In the genomic region with DNA sequence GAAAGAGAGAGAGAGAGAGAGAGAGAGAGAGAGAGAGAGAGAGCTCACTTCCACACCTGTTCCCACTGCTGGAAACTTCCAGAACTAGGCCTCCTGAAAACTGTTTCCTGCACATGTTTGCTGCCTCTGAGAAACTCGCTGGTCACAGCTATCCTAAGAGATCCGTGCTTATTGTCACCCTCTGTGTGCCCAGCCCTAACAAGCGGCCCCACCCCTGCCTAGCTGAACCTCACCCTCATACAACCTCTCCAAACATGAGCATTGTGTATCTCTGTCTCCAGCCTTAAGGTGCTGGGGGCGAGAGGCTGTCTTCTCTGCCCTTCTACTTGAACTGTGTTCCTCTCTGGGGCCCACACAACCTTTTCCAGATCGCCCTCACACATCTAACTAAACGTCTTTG, we compare ENCODE assay signal across 22 mouse cellular contexts.
DNase-seq lines count a peak whose midpoint lies in the region; ATAC-seq and TF ChIP-seq lines count a peak whose summit lies in the region.
"Had no signal": no experiment of that assay in that cellular context is flagged by ENCODE, and none has a peak within 500 bp of the region (broad histone marks: within the 10 kb centered on the region; RNA-seq: fewer than 3 reads in every experiment).

No protein-coding gene starts in this region.

- peak; percentile 46 for ATAC-seq in intestine, embryonic 15.5 days
- ATAC-seq in intestine, postnatal 0 days = no peak
- peak; percentile 61; the same call in 1 of the 2 replicates for ATAC-seq in intestine, embryonic 16.5 days
- ATAC-seq: forebrain, embryonic 14.5 days; forebrain, embryonic 16.5 days had no signal

- no peaks in the 10 kb centered on the region for H3K9me3 ChIP-seq in intestine, embryonic 15.5 days
- no peaks in the 10 kb centered on the region for H3K9me3 ChIP-seq in intestine, postnatal 0 days (ENCODE audit: control insufficient read depth)
- H3K9me3 ChIP-seq in intestine, embryonic 16.5 days (ENCODE audit: control insufficient read depth, low read length) = no peaks in the 10 kb centered on the region
- H3K9me3 ChIP-seq: embryonic facial prominence, embryonic 13.5 days; embryonic facial prominence, embryonic 15.5 days; forebrain, embryonic 10.5 days; forebrain, embryonic 12.5 days had no signal

- WGBS in intestine, embryonic 15.5 days = 57% methylated on average over 6 of the region's 6 CpGs
- 50% methylated on average over 6 of the region's 6 CpGs for WGBS in intestine, postnatal 0 days
- 55% methylated on average over 6 of the region's 6 CpGs for WGBS in intestine, embryonic 16.5 days

- no peaks in the 10 kb centered on the region for H3K4me1 ChIP-seq in intestine, embryonic 15.5 days (replicated peaks)
- H3K4me1 ChIP-seq in intestine, postnatal 0 days (replicated peaks; ENCODE audit: control insufficient read depth, insufficient read depth, low read length) = no peaks in the 10 kb centered on the region
- H3K4me1 ChIP-seq in cortical plate, adult 2 months (ENCODE audit: control insufficient read depth, insufficient read depth, low read length) = peaks cover 2% of the 10 kb centered on the region; the same call in 1 of the 2 replicates
- H3K4me1 ChIP-seq in intestine, embryonic 16.5 days (ENCODE audit: control insufficient read depth, insufficient read depth, low read length) = no peaks in the 10 kb centered on the region
- H3K4me1 ChIP-seq: embryonic facial prominence, embryonic 13.5 days had no signal

- H3K27ac ChIP-seq in intestine, embryonic 15.5 days = no peak overlapping the region
- H3K27ac ChIP-seq in intestine, postnatal 0 days (ENCODE audit: low read depth, low read length) = no peak overlapping the region
- 0 out of 2 replicates have a peak overlapping the region, but pooled peaks have one; percentile 7 for H3K27ac ChIP-seq in cortical plate, adult 2 months (ENCODE audit: insufficient read depth, low read length)
- H3K27ac ChIP-seq in intestine, embryonic 16.5 days (ENCODE audit: low read length) = no peak overlapping the region
- H3K27ac ChIP-seq: embryonic facial prominence, embryonic 13.5 days; embryonic facial prominence, embryonic 15.5 days; forebrain, embryonic 12.5 days had no signal

- TF ChIP-seq CTCF in intestine, postnatal 0 days (IDR thresholded peaks at IDR 0.05; ENCODE audit: low read depth) = no peak
- no peak for TF ChIP-seq CTCF in cortical plate, adult 2 months (IDR thresholded peaks at IDR 0.05; ENCODE audit: extremely low read depth, insufficient read depth, low read length)

- DNase-seq in heart, adult 11 months = peak; percentile 83
- no peak for DNase-seq in heart, adult 8-10 months (ENCODE audit: low spot score)
- DNase-seq in right cerebral cortex, adult 2 months (ENCODE audit: low spot score in 2 of 2) = no peak
- DNase-seq: adrenal gland, adult 8-10 months; adrenal gland, postnatal 14 days; adrenal gland, postnatal 36 days; cerebellum, adult 11-12 months; cerebellum, adult 8-10 months; cerebellum, adult 9-11 months; cerebellum, postnatal 14 days; embryo, embryonic 11 days had no signal

- no peak for TF ChIP-seq POLR2A in cortical plate, adult 2 months (IDR thresholded peaks at IDR 0.05; ENCODE audit: extremely low read depth, insufficient read depth, low read length)

- no peaks in the 10 kb centered on the region for H3K36me3 ChIP-seq in intestine, embryonic 15.5 days
- H3K36me3 ChIP-seq in intestine, postnatal 0 days (ENCODE audit: control insufficient read depth, insufficient read depth) = no peaks in the 10 kb centered on the region
- no peaks in the 10 kb centered on the region for H3K36me3 ChIP-seq in intestine, embryonic 16.5 days (ENCODE audit: control insufficient read depth, insufficient read depth, low read length)
- H3K36me3 ChIP-seq: embryonic facial prominence, embryonic 13.5 days; embryonic facial prominence, embryonic 15.5 days; forebrain, embryonic 10.5 days had no signal

- H3K4me2 ChIP-seq in intestine, embryonic 15.5 days (replicated peaks) = no peak overlapping the region
- no peak overlapping the region for H3K4me2 ChIP-seq in intestine, postnatal 0 days (replicated peaks; ENCODE audit: low read depth)
- H3K4me2 ChIP-seq in intestine, embryonic 16.5 days (ENCODE audit: low read depth, low read length) = no peak overlapping the region
- H3K4me2 ChIP-seq: embryonic facial prominence, embryonic 13.5 days; embryonic facial prominence, embryonic 15.5 days; forebrain, embryonic 12.5 days had no signal

- H3K9ac ChIP-seq in intestine, embryonic 15.5 days = no peak overlapping the region
- H3K9ac ChIP-seq in intestine, postnatal 0 days (ENCODE audit: low read depth, low read length) = no peak overlapping the region
- H3K9ac ChIP-seq in intestine, embryonic 16.5 days (ENCODE audit: low read depth, low read length) = no peak overlapping the region
- H3K9ac ChIP-seq: embryonic facial prominence, embryonic 13.5 days; embryonic facial prominence, embryonic 15.5 days; forebrain, embryonic 12.5 days had no signal

- H3K27me3 ChIP-seq in intestine, embryonic 15.5 days (replicated peaks) = no peaks in the 10 kb centered on the region
- no peaks in the 10 kb centered on the region for H3K27me3 ChIP-seq in intestine, postnatal 0 days (replicated peaks; ENCODE audit: control insufficient read depth, insufficient read depth, low read length)
- H3K27me3 ChIP-seq in intestine, embryonic 16.5 days (replicated peaks; ENCODE audit: control insufficient read depth, insufficient read depth, low read length) = no peaks in the 10 kb centered on the region
- H3K27me3 ChIP-seq: embryonic facial prominence, embryonic 13.5 days; embryonic facial prominence, embryonic 15.5 days; forebrain, embryonic 12.5 days had no signal

- H3K4me3 ChIP-seq in intestine, embryonic 15.5 days (replicated peaks) = no peak overlapping the region
- no peak overlapping the region for H3K4me3 ChIP-seq in intestine, postnatal 0 days (ENCODE audit: low read depth, low read length)
- no peak overlapping the region for H3K4me3 ChIP-seq in cortical plate, adult 2 months (ENCODE audit: insufficient read depth, low read length)
- no peak overlapping the region for H3K4me3 ChIP-seq in intestine, embryonic 16.5 days (ENCODE audit: low read length)
- H3K4me3 ChIP-seq: embryonic facial prominence, embryonic 13.5 days; embryonic facial prominence, embryonic 15.5 days; erythroblast, embryonic 14.5 days; forebrain, embryonic 10.5 days; forebrain, embryonic 12.5 days had no signal
